Mouse (Mus musculus) urinary bladder, postnatal 0 days (tissue): ENCODE data around the gene Plxdc2. TPM values are rescaled to one million over a fixed set of nuclear protein-coding genes. Genes with fewer than 3 reads are reported as not detected.

Experiments
- polyA plus RNA-seq: library from polyadenylated mRNA; unstranded; fragments of >200 nt; fragmentation: Nextera tagmentation; extraction: Ambion mirVana; gene quantifications from 2 replicates; pipeline ENCODE4 v1.2.1, GENCODE M21; 2015

The Plxdc2 gene
- 43.3 and 45.8 TPM in 2 replicates for polyA plus RNA-seq

GRCm38 (mm10) chr2:16356106-16356818 lies at the start of gene Plxdc2:
Gene Plxdc2 (plus strand): TSS chr2:16356304.

